Mouse (Mus musculus): Measurements from ENCODE around the gene Gsg1l. TPM values are rescaled to one million over a fixed set of nuclear protein-coding genes. Genes with fewer than 3 reads are reported as not detected.

Gene Gsg1l
- polyA plus RNA-seq, 1 experiment = 0.02 TPM

GRCm38 (mm10) chr7:126053618-126054017 lies 28.6 kb downstream of the Gsg1l start:
- no peak for TF ChIP-seq GATA1 (IDR thresholded peaks at IDR 0.05; ENCODE audit: low read length)

- no peak for TF ChIP-seq GATA1 (IDR thresholded peaks at IDR 0.05; ENCODE audit: low read length)
These were observed 30.3 kb downstream of the Gsg1l start for GRCm38 (mm10) chr7:126051910-126052309.

- no peak for TF ChIP-seq GATA1 (IDR thresholded peaks at IDR 0.05; ENCODE audit: low read length)
These were observed 37.1 kb downstream of the Gsg1l start for GRCm38 (mm10) chr7:126045077-126045476.

- TF ChIP-seq GATA1 (IDR thresholded peaks at IDR 0.05; ENCODE audit: low read length) = peak; percentile 98
These were observed 39.9 kb downstream of the Gsg1l start for GRCm38 (mm10) chr7:126042306-126042705.

- no peak for TF ChIP-seq GATA1 (IDR thresholded peaks at IDR 0.05; ENCODE audit: low read length)
These were observed 41.3 kb downstream of the Gsg1l start for GRCm38 (mm10) chr7:126040794-126041526.

- TF ChIP-seq GATA1 (IDR thresholded peaks at IDR 0.05; ENCODE audit: low read length) = no peak
These were observed 42.4 kb downstream of the Gsg1l start for GRCm38 (mm10) chr7:126039847-126040246.

- TF ChIP-seq GATA1 (IDR thresholded peaks at IDR 0.05; ENCODE audit: low read length) = no peak
These were observed 42.9 kb downstream of the Gsg1l start for GRCm38 (mm10) chr7:126039247-126039835.

- TF ChIP-seq GATA1 (IDR thresholded peaks at IDR 0.05; ENCODE audit: low read length) = peak; percentile 11
These were observed 43.6 kb downstream of the Gsg1l start for GRCm38 (mm10) chr7:126038366-126039246.

GRCm38 (mm10) chr7:126035332-126035731 lies 46.9 kb downstream of the Gsg1l start:
- TF ChIP-seq GATA1 (IDR thresholded peaks at IDR 0.05; ENCODE audit: low read length) = no peak

GRCm38 (mm10) chr7:126032776-126033209 lies 49.4 kb downstream of the Gsg1l start:
- no peak for TF ChIP-seq GATA1 (IDR thresholded peaks at IDR 0.05; ENCODE audit: low read length)

- no peak for TF ChIP-seq GATA1 (IDR thresholded peaks at IDR 0.05; ENCODE audit: low read length)
These were observed 49.9 kb downstream of the Gsg1l start for GRCm38 (mm10) chr7:126032365-126032755.

- TF ChIP-seq GATA1 (IDR thresholded peaks at IDR 0.05; ENCODE audit: low read length) = no peak
These were observed 50.4 kb downstream of the Gsg1l start for GRCm38 (mm10) chr7:126031598-126032364.

- no peak for TF ChIP-seq GATA1 (IDR thresholded peaks at IDR 0.05; ENCODE audit: low read length)
These were observed 54.8 kb downstream of the Gsg1l start for GRCm38 (mm10) chr7:126027410-126027809.

- no peak for TF ChIP-seq GATA1 (IDR thresholded peaks at IDR 0.05; ENCODE audit: low read length)
These were observed 55.6 kb downstream of the Gsg1l start for GRCm38 (mm10) chr7:126026600-126026999.

- no peak for TF ChIP-seq GATA1 (IDR thresholded peaks at IDR 0.05; ENCODE audit: low read length)
These were observed 62.2 kb downstream of the Gsg1l start for GRCm38 (mm10) chr7:126019966-126020365.

Data from G1E-ER4 (cell line).